Mouse (Mus musculus) intestine, embryonic 14.5 days (tissue): ENCODE results near the gene Terf2. TPM values are rescaled to one million over a fixed set of nuclear protein-coding genes. Genes with fewer than 3 reads are reported as not detected.

Source experiments
- ATAC-seq: fragments of 200-750 bp; cut with Nextera tagmentation; replicated peaks from 2 replicates; pipeline ENCODE4 v1.8.0; 2017; ENCODE audit warnings: low read depth, moderate number of reproducible peaks, moderate TSS enrichment, moderate library complexity; ENCODE audit not compliant: low FRiP score, low TSS enrichment
- DNase-seq: peaks from one replicate; pipeline ENCODE4 v3.0.0-alpha.2; 2018; ENCODE audit warnings: low spot score
- H3K27ac ChIP-seq: fragments of 300-500 bp; sonication (generic); 2 replicates; pipeline ENCODE4 v1.5.1; 2014; ENCODE audit warnings: low read depth, mild to moderate bottlenecking, control low read depth
- H3K27me3 ChIP-seq: fragments of 300-500 bp; sonication (generic); replicated peaks from 2 replicates; pipeline ENCODE4 v1.6.1; 2014; ENCODE audit warnings: low read length, control low read depth; ENCODE audit not compliant: control insufficient read depth, insufficient read depth
- H3K36me3 ChIP-seq: fragments of 300-500 bp; sonication (generic); 2 replicates; pipeline ENCODE4 v1.6.1; 2014; ENCODE audit warnings: low read length, control low read depth; ENCODE audit not compliant: control insufficient read depth, insufficient read depth
- H3K4me1 ChIP-seq: fragments of 300-500 bp; sonication (generic); replicated peaks from 2 replicates; pipeline ENCODE4 v1.6.1; 2014; ENCODE audit warnings: low read length, control low read depth, mixed read lengths; ENCODE audit not compliant: control insufficient read depth, insufficient read depth
- H3K4me2 ChIP-seq: fragments of 300-500 bp; sonication (generic); 2 replicates; pipeline ENCODE4 v1.6.1; 2014; ENCODE audit warnings: low read length
- H3K4me3 ChIP-seq: fragments of 300-500 bp; sonication (generic); 2 replicates; pipeline ENCODE4 v1.5.1; 2014; ENCODE audit warnings: low read depth, low read length, control low read depth, mixed read lengths
- H3K9ac ChIP-seq: fragments of 300-500 bp; sonication (generic); 2 replicates; pipeline ENCODE4 v1.6.1; 2014; ENCODE audit warnings: mild to moderate bottlenecking, low read length
- H3K9me3 ChIP-seq: fragments of 300-500 bp; sonication (generic); 2 replicates; pipeline ENCODE4 v1.6.1; 2016; ENCODE audit warnings: low read length, control low read depth; ENCODE audit not compliant: control insufficient read depth
- WGBS: fragments of 180-500 bp; shearing (Covaris S2); extraction: QIAGEN DNeasy Blood & Tissue Kit; methylation state at CpG from one replicate; pipeline ENCODE4 v1.1.7; 2014; 5-methylcytosine and 5-hydroxymethylcytosine counted together
- polyA plus RNA-seq: library from polyadenylated mRNA; unstranded; fragments of >200 nt; fragmentation: Nextera tagmentation; extraction: Ambion mirVana; gene quantifications from 2 replicates; pipeline ENCODE4 v1.2.1, GENCODE M21; 2014

The Terf2 gene
- polyA plus RNA-seq: 14.2 and 14.9 TPM in 2 replicates

GRCm38 (mm10) chr8:107096366-107097036, at the start of gene Terf2:
Gene Terf2, minus strand, starts transcription at chr8:107096547.
- peaks cover 30% of the 10 kb centered on the region for H3K36me3 ChIP-seq
- DNase-seq (peak; percentile 96), ATAC-seq (peak; percentile 95)
- H3K27me3 ChIP-seq: no peaks in the 10 kb centered on the region
- 3% methylated on average over 34 of the region's 39 CpGs for WGBS
- H3K4me2 ChIP-seq: peak within 1 kb of the TSS; percentile 77
- H3K4me1 ChIP-seq: peaks cover 14% of the 10 kb centered on the region
- peak within 1 kb of the TSS; percentile 87 for H3K4me3 ChIP-seq
- peak within 1 kb of the TSS; percentile 90 for H3K27ac ChIP-seq
- H3K9ac ChIP-seq: peak within 1 kb of the TSS; percentile 89
- no peaks in the 10 kb centered on the region for H3K9me3 ChIP-seq

GRCm38 (mm10) chr8:107143501-107143900, 47.2 kb upstream of the Terf2 start:
- no peak overlapping the region for H3K27ac ChIP-seq
- no peak overlapping the region for H3K4me2 ChIP-seq
- DNase-seq (no peak), ATAC-seq (no peak)
- no peak overlapping the region for H3K4me3 ChIP-seq
- WGBS: 45% methylated on average over 4 of the region's 4 CpGs
- 0 out of 2 replicates have a peak, but pooled peaks cover 3% of the 10 kb centered on the region for H3K4me1 ChIP-seq
- H3K9ac ChIP-seq: no peak overlapping the region
- H3K27me3 ChIP-seq: no peaks in the 10 kb centered on the region
- H3K9me3 ChIP-seq: no peaks in the 10 kb centered on the region
- no peaks in the 10 kb centered on the region for H3K36me3 ChIP-seq

- Histone ChIP-seq H3K9me3 (no peaks in the 10 kb centered on the region), H3K9ac (no peak overlapping the region), H3K4me3 (no peak overlapping the region), H3K27me3 (no peaks in the 10 kb centered on the region), H3K27ac (no peak overlapping the region), H3K4me2 (no peak overlapping the region), H3K36me3 (no peaks in the 10 kb centered on the region), H3K4me1 (0 out of 2 replicates have a peak, but pooled peaks cover 3% of the 10 kb centered on the region)
- 69% methylated on average over 4 of the region's 4 CpGs for WGBS
- ATAC-seq: no peak
- no peak for DNase-seq
Observed at GRCm38 (mm10) chr8:107142539-107142938, 46.2 kb upstream of the Terf2 start.

GRCm38 (mm10) chr8:107139704-107140470, 43.5 kb upstream of the Terf2 start:
- Histone ChIP-seq H3K9me3 (no peaks in the 10 kb centered on the region), H3K27ac (0 out of 2 replicates have a peak overlapping the region, but pooled peaks have one; percentile 11), H3K4me1 (0 out of 2 replicates have a peak, but pooled peaks cover 3% of the 10 kb centered on the region), H3K9ac (no peak overlapping the region), H3K36me3 (no peaks in the 10 kb centered on the region), H3K4me3 (no peak overlapping the region), H3K4me2 (no peak overlapping the region), H3K27me3 (no peaks in the 10 kb centered on the region)
- ATAC-seq (0 out of 2 replicates have a peak, but pooled peaks have one; percentile 62), DNase-seq (no peak)
- 57% methylated on average over 13 of the region's 13 CpGs for WGBS

GRCm38 (mm10) chr8:107138338-107138737, 42.0 kb upstream of the Terf2 start:
- no peak overlapping the region for H3K4me2 ChIP-seq
- DNase-seq: no peak
- WGBS: 75% methylated on average over 5 of the region's 5 CpGs
- H3K9me3 ChIP-seq: no peaks in the 10 kb centered on the region
- no peaks in the 10 kb centered on the region for H3K36me3 ChIP-seq
- 0 out of 2 replicates have a peak, but pooled peaks cover 3% of the 10 kb centered on the region for H3K4me1 ChIP-seq
- no peak overlapping the region for H3K27ac ChIP-seq
- no peak for ATAC-seq
- H3K27me3 ChIP-seq: no peaks in the 10 kb centered on the region
- no peak overlapping the region for H3K4me3 ChIP-seq
- H3K9ac ChIP-seq: no peak overlapping the region

- H3K4me1 ChIP-seq: 0 out of 2 replicates have a peak, but pooled peaks cover 3% of the 10 kb centered on the region
- no peaks in the 10 kb centered on the region for H3K36me3 ChIP-seq
- no peaks in the 10 kb centered on the region for H3K9me3 ChIP-seq
- H3K4me3 ChIP-seq: no peak overlapping the region
- no peak overlapping the region for H3K27ac ChIP-seq
- no peak overlapping the region for H3K4me2 ChIP-seq
- ATAC-seq (no peak), DNase-seq (no peak)
- no peak overlapping the region for H3K9ac ChIP-seq
- 90% methylated on average over 6 of the region's 6 CpGs for WGBS
- H3K27me3 ChIP-seq: no peaks in the 10 kb centered on the region
Observed at GRCm38 (mm10) chr8:107137591-107137990, 41.2 kb upstream of the Terf2 start.

- no peak overlapping the region for H3K9ac ChIP-seq
- no peak overlapping the region for H3K4me2 ChIP-seq
- 0 out of 2 replicates have a peak, but pooled peaks cover 3% of the 10 kb centered on the region for H3K4me1 ChIP-seq
- no peak overlapping the region for H3K27ac ChIP-seq
- ATAC-seq (no peak), DNase-seq (no peak)
- no peaks in the 10 kb centered on the region for H3K9me3 ChIP-seq
- no peaks in the 10 kb centered on the region for H3K27me3 ChIP-seq
- H3K36me3 ChIP-seq: no peaks in the 10 kb centered on the region
- 46% methylated on average over 8 of the region's 8 CpGs for WGBS
- H3K4me3 ChIP-seq: no peak overlapping the region
Observed at GRCm38 (mm10) chr8:107136003-107136612, 39.8 kb upstream of the Terf2 start.

- Histone ChIP-seq H3K36me3 (no peaks in the 10 kb centered on the region), H3K27me3 (no peaks in the 10 kb centered on the region), H3K4me1 (no peaks in the 10 kb centered on the region), H3K9me3 (no peaks in the 10 kb centered on the region), H3K4me2 (no peak overlapping the region), H3K4me3 (no peak overlapping the region), H3K9ac (no peak overlapping the region), H3K27ac (no peak overlapping the region)
- no peak for ATAC-seq
- DNase-seq: no peak
- WGBS: 58% methylated on average over 6 of the region's 6 CpGs
Observed at GRCm38 (mm10) chr8:107133881-107134280, 37.5 kb upstream of the Terf2 start.
